Mouse (Mus musculus): Measurements from ENCODE around the gene Fam89b.

Gene Fam89b

DNA sequence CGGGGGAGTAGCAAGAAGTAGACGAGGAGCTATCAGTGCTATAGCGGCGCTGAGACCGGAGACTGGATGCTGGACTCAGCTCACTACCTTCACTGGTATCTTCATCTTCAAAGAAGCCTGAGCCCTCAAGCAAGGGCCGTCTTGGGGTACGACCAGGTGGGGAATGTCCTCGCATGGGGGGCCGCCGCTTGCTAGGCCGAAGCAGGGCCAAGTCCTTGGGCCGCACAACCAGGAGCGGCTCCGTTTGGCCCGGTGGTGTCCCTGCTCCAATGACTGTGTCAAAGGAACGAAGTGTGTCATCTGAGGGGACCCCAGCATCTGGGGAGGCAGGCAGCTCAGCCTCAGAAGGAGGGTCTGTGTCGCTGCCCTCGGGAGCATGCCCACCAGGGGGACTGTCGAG lies 44.0 kb downstream of the Fam89b start:
- DNase-seq (ENCODE audit: low spot score in 2 of 2) = no peak

DNA sequence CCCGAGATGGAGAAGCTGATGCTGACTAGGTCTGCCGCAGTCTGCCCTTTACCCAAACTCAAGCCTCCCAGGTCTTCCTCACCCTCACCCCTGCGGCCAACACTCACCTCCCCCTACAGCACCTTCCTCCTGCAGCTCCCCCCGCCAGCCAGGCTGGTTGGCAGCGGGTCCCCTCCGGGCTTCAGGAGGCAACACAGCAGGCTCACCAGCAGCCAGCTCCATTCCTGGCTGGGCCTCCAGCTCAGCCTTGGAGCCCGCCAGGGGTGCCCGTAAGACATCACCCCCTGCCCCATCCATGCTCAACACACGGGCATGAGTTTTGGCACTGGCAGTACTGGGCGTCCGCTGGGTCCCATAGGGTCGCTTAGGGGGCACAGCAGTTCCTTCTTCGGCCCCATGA lies 44.5 kb downstream of the Fam89b start:
- DNase-seq (ENCODE audit: low spot score in 2 of 2) = no peak

- DNase-seq (ENCODE audit: low spot score in 2 of 2) = no peak
These were observed 45.2 kb downstream of the Fam89b start for GRCm38 (mm10) chr19:5684236-5684635.

- DNase-seq (ENCODE audit: low spot score in 2 of 2) = no peak
These were observed 49.0 kb downstream of the Fam89b start for GRCm38 (mm10) chr19:5680432-5680831.

Data from spleen, postnatal 4 days (tissue).